In genomic region chr2:71878943-71879342, GRCm38 (mm10) we compare ENCODE assay signal across 14 mouse cellular contexts.
"Had no signal": no experiment of that assay in that cellular context is flagged by ENCODE, and none has a peak within 500 bp of the region (broad histone marks: within the 10 kb centered on the region; RNA-seq: fewer than 3 reads in every experiment).

No protein-coding gene starts in this region.

- H3K4me2 ChIP-seq: kidney, embryonic 15.5 days; limb, embryonic 13.5 days; neural tube, embryonic 15.5 days; stomach, embryonic 15.5 days had no signal

- H3K4me1 ChIP-seq: stomach, embryonic 15.5 days had no signal

- H3K9ac ChIP-seq: kidney, embryonic 15.5 days; limb, embryonic 13.5 days; neural tube, embryonic 15.5 days; stomach, embryonic 15.5 days had no signal

- DNase-seq: kidney, adult 2 months; kidney, postnatal 14 days; left cerebral cortex, postnatal 4 days; lung, adult 18-20 months; midbrain, embryonic 14.5 days; right cerebral cortex, postnatal 4 days; spleen, adult 18-20 months; thymus, postnatal 36 days had no signal

- H3K27ac ChIP-seq: kidney, embryonic 15.5 days; limb, embryonic 13.5 days; midbrain, embryonic 10.5 days; neural tube, embryonic 15.5 days; stomach, embryonic 15.5 days had no signal

- H3K4me3 ChIP-seq: kidney, embryonic 15.5 days; limb, embryonic 13.5 days; midbrain, embryonic 10.5 days; myocyte; neural tube, embryonic 15.5 days; stomach, embryonic 15.5 days had no signal

- H3K27me3 ChIP-seq: kidney, embryonic 15.5 days; limb, embryonic 13.5 days; stomach, embryonic 15.5 days had no signal

- H3K9me3 ChIP-seq: kidney, embryonic 15.5 days; limb, embryonic 13.5 days; midbrain, embryonic 10.5 days; neural tube, embryonic 15.5 days; stomach, embryonic 15.5 days had no signal
